Mouse (Mus musculus) limb, embryonic 11.5 days (tissue): ENCODE data around the gene Farp1. TPM values are rescaled to one million over a fixed set of nuclear protein-coding genes. Genes with fewer than 3 reads are reported as not detected.

Experiments
- ATAC-seq: fragments of 200-750 bp; cut with Nextera tagmentation; 2 replicates; pipeline ENCODE4 v1.8.0; 2017; ENCODE audit warnings: low read depth; ENCODE audit not compliant: insufficient number of reproducible peaks, low FRiP score, low TSS enrichment
- DNase-seq: peaks from one replicate; pipeline ENCODE4 v3.0.0-alpha.2; 2015; ENCODE audit warnings: low spot score
- H3K27ac ChIP-seq: fragments of 300-500 bp; sonication (generic); replicated peaks from 2 replicates; pipeline ENCODE4 v1.5.1; 2014; ENCODE audit warnings: low read depth, mild to moderate bottlenecking, low read length
- H3K27me3 ChIP-seq: fragments of 300-500 bp; sonication (generic); 2 replicates; pipeline ENCODE4 v1.6.1; 2014; ENCODE audit warnings: mild to moderate bottlenecking, low read length, mixed read lengths; ENCODE audit not compliant: control insufficient read depth, insufficient read depth
- H3K36me3 ChIP-seq: fragments of 300-500 bp; sonication (generic); 2 replicates; pipeline ENCODE4 v1.6.1; 2014; ENCODE audit warnings: mild to moderate bottlenecking, low read length, moderate library complexity, mixed read lengths; ENCODE audit not compliant: control insufficient read depth, insufficient read depth
- H3K4me1 ChIP-seq: fragments of 300-500 bp; sonication (generic); 2 replicates; pipeline ENCODE4 v1.6.1; 2014; ENCODE audit warnings: low read length, mixed read lengths; ENCODE audit not compliant: control insufficient read depth, insufficient read depth
- H3K4me2 ChIP-seq: fragments of 300-500 bp; sonication (generic); 2 replicates; pipeline ENCODE4 v1.6.1; 2014; ENCODE audit warnings: low read depth, mild to moderate bottlenecking, moderate library complexity; ENCODE audit not compliant: severe bottlenecking
- H3K4me3 ChIP-seq: fragments of 300-500 bp; sonication (generic); 2 replicates; pipeline ENCODE4 v1.5.1; 2014; ENCODE audit warnings: low read depth, low read length
- H3K9ac ChIP-seq: fragments of 300-500 bp; sonication (generic); 2 replicates; pipeline ENCODE4 v1.6.1; 2014; ENCODE audit warnings: mild to moderate bottlenecking, low read length
- H3K9me3 ChIP-seq: fragments of 300-500 bp; sonication (generic); 2 replicates; pipeline ENCODE4 v1.6.1; 2016; ENCODE audit warnings: low read length; ENCODE audit not compliant: control insufficient read depth
- WGBS: fragments of 180-500 bp; shearing (Covaris S2); extraction: QIAGEN DNeasy Blood & Tissue Kit; methylation state at CpG from one replicate; pipeline ENCODE4 v1.1.7; 2014; 5-methylcytosine and 5-hydroxymethylcytosine counted together
- polyA plus RNA-seq: library from polyadenylated mRNA; unstranded; fragments of >200 nt; fragmentation: Nextera tagmentation; extraction: Ambion mirVana; gene quantifications from 2 replicates; pipeline ENCODE4 v1.2.1, GENCODE M21; 2014

Farp1 gene
- polyA plus RNA-seq, 1 experiment from 2014 or later, result 57.6 TPM

GRCm38 (mm10) chr14:121158616-121159015 lies 123.6 kb downstream of the Farp1 start:
- ATAC-seq, result no peak
- Histone ChIP-seq H3K4me1 (peaks cover 15% of the 10 kb centered on the region), H3K9me3 (no peaks in the 10 kb centered on the region), H3K4me2 (no peak overlapping the region), H3K9ac (no peak overlapping the region), H3K4me3 (no peak overlapping the region), H3K36me3 (no peaks in the 10 kb centered on the region), H3K27ac (no peak overlapping the region), H3K27me3 (no peaks in the 10 kb centered on the region)
- no peak for DNase-seq
- 82% methylated on average over 2 of the region's 2 CpGs for WGBS

GRCm38 (mm10) chr14:121162822-121163221 lies 127.8 kb downstream of the Farp1 start:
- H3K4me2 ChIP-seq, result no peak overlapping the region
- no peak overlapping the region for H3K27ac ChIP-seq
- H3K9ac ChIP-seq, result no peak overlapping the region
- H3K4me1 ChIP-seq, result peaks cover 10% of the 10 kb centered on the region
- no peaks in the 10 kb centered on the region for H3K27me3 ChIP-seq
- H3K9me3 ChIP-seq, result no peaks in the 10 kb centered on the region
- no peak overlapping the region for H3K4me3 ChIP-seq
- 89% methylated on average over 2 of the region's 2 CpGs for WGBS
- no peaks in the 10 kb centered on the region for H3K36me3 ChIP-seq
- DNase-seq (no peak), ATAC-seq (no peak)

GRCm38 (mm10) chr14:121164866-121165265 lies 129.9 kb downstream of the Farp1 start:
- H3K4me1 ChIP-seq, result peaks cover 7% of the 10 kb centered on the region

GRCm38 (mm10) chr14:121165408-121166037 lies 130.5 kb downstream of the Farp1 start:
- ATAC-seq (no peak), DNase-seq (no peak)
- no peak overlapping the region for H3K4me2 ChIP-seq
- H3K9ac ChIP-seq, result no peak overlapping the region
- H3K9me3 ChIP-seq, result no peaks in the 10 kb centered on the region
- WGBS, result 84% methylated on average over 6 of the region's 6 CpGs
- no peaks in the 10 kb centered on the region for H3K36me3 ChIP-seq
- no peak overlapping the region for H3K27ac ChIP-seq
- H3K4me3 ChIP-seq, result no peak overlapping the region
- H3K4me1 ChIP-seq, result peaks cover 8% of the 10 kb centered on the region
- H3K27me3 ChIP-seq, result no peaks in the 10 kb centered on the region

More at GRCm38 (mm10) chr14:121164866-121165265, 129.9 kb downstream of the Farp1 start:
- no peak for DNase-seq
- no peak for ATAC-seq
- WGBS, result 91% methylated on average over 1 of the region's 1 CpGs
- no peaks in the 10 kb centered on the region for H3K27me3 ChIP-seq
- no peak overlapping the region for H3K4me2 ChIP-seq
- H3K9me3 ChIP-seq, result no peaks in the 10 kb centered on the region
- H3K4me3 ChIP-seq, result no peak overlapping the region
- no peak overlapping the region for H3K27ac ChIP-seq
- no peaks in the 10 kb centered on the region for H3K36me3 ChIP-seq
- H3K9ac ChIP-seq, result no peak overlapping the region

- Histone ChIP-seq H3K9me3 (no peaks in the 10 kb centered on the region), H3K27ac (no peak overlapping the region), H3K9ac (no peak overlapping the region), H3K4me1 (peaks cover 14% of the 10 kb centered on the region), H3K27me3 (no peaks in the 10 kb centered on the region), H3K4me3 (no peak overlapping the region), H3K36me3 (no peaks in the 10 kb centered on the region), H3K4me2 (no peak overlapping the region)
- ATAC-seq, result no peak
- DNase-seq, result no peak
- 85% methylated on average over 7 of the region's 7 CpGs for WGBS
Measured at GRCm38 (mm10) chr14:121166038-121166436, 131.0 kb downstream of the Farp1 start.

GRCm38 (mm10) chr14:121168716-121169115 lies 133.7 kb downstream of the Farp1 start:
- Histone ChIP-seq H3K9ac (no peak overlapping the region), H3K27ac (no peak overlapping the region), H3K9me3 (no peaks in the 10 kb centered on the region), H3K36me3 (no peaks in the 10 kb centered on the region), H3K4me3 (no peak overlapping the region), H3K4me2 (no peak overlapping the region), H3K27me3 (no peaks in the 10 kb centered on the region), H3K4me1 (peaks cover 30% of the 10 kb centered on the region)
- DNase-seq, result no peak
- ATAC-seq, result no peak
- 63% methylated on average over 3 of the region's 3 CpGs for WGBS

GRCm38 (mm10) chr14:121170321-121170720 lies 135.3 kb downstream of the Farp1 start:
- H3K36me3 ChIP-seq, result no peaks in the 10 kb centered on the region
- H3K9me3 ChIP-seq, result no peaks in the 10 kb centered on the region
- H3K4me2 ChIP-seq, result no peak overlapping the region
- H3K9ac ChIP-seq, result no peak overlapping the region
- WGBS, result 80% methylated on average over 9 of the region's 9 CpGs
- H3K4me3 ChIP-seq, result no peak overlapping the region
- no peaks in the 10 kb centered on the region for H3K27me3 ChIP-seq
- H3K27ac ChIP-seq, result peak overlapping the region; percentile 45; the same call in 1 of the 2 replicates
- no peak for ATAC-seq
- no peak for DNase-seq
- H3K4me1 ChIP-seq, result peaks cover 35% of the 10 kb centered on the region

- H3K27ac ChIP-seq, result peak overlapping the region; percentile 65; the same call in 1 of the 2 replicates
- H3K9me3 ChIP-seq, result no peaks in the 10 kb centered on the region
- H3K36me3 ChIP-seq, result no peaks in the 10 kb centered on the region
- no peak overlapping the region for H3K9ac ChIP-seq
- peak overlapping the region; percentile 28 for H3K4me2 ChIP-seq
- H3K4me3 ChIP-seq, result no peak overlapping the region
- DNase-seq (peak; percentile 63), ATAC-seq (peak; percentile 74)
- 28% methylated on average over 19 of the region's 19 CpGs for WGBS
- H3K27me3 ChIP-seq, result no peaks in the 10 kb centered on the region
- H3K4me1 ChIP-seq, result peaks cover 35% of the 10 kb centered on the region
Measured at GRCm38 (mm10) chr14:121172065-121173036, 137.4 kb downstream of the Farp1 start.
